11 mouse cellular contexts compared by ENCODE assay signal in genomic region chr1:88300301-88301050, GRCm38 (mm10). TPM values are rescaled to one million over a fixed set of nuclear protein-coding genes. Genes with fewer than 3 reads are reported as not detected.
A peak's percentile ranks its signal among the peaks of the same experiment; 100 is the strongest.
DNase-seq lines count a peak whose midpoint lies in the region; ATAC-seq lines count a peak whose summit lies in the region.
"Had no signal": no experiment of that assay in that cellular context is flagged by ENCODE, and none has a peak within 500 bp of the region (broad histone marks: within the 10 kb centered on the region; RNA-seq: fewer than 3 reads in every experiment).

No protein-coding gene starts in this region.

- H3K27me3 ChIP-seq in kidney, embryonic 16.5 days (ENCODE audit: insufficient read depth, low read length), result no peaks in the 10 kb centered on the region
- H3K27me3 ChIP-seq in embryonic facial prominence, embryonic 10.5 days (replicated peaks; ENCODE audit: low read depth, poor library complexity, severe bottlenecking), result no peaks in the 10 kb centered on the region
- H3K27me3 ChIP-seq in limb, embryonic 10.5 days (ENCODE audit: low read depth, poor library complexity, severe bottlenecking), result no peaks in the 10 kb centered on the region
- no peaks in the 10 kb centered on the region for H3K27me3 ChIP-seq in neural tube, embryonic 12.5 days (replicated peaks)

- no peak overlapping the region for H3K9ac ChIP-seq in kidney, embryonic 16.5 days (replicated peaks; ENCODE audit: low read length)
- H3K9ac ChIP-seq in neural tube, embryonic 12.5 days, result no peak overlapping the region

- intact Hi-C loops in gastrocnemius, postnatal 36 days (cut with DNase I), result no loop called here

- H3K4me3 ChIP-seq in kidney, embryonic 16.5 days (ENCODE audit: low read length), result no peak overlapping the region
- H3K4me3 ChIP-seq in embryonic facial prominence, embryonic 10.5 days, result no peak overlapping the region
- no peak overlapping the region for H3K4me3 ChIP-seq in limb, embryonic 10.5 days
- H3K4me3 ChIP-seq in neural tube, embryonic 12.5 days, result no peak overlapping the region

- DNase-seq in kidney, adult 11 months, result no peak
- DNase-seq in embryonic facial prominence, embryonic 10.5 days (ENCODE audit: low spot score), result peak; percentile 11
- DNase-seq in limb, embryonic 10.5 days (ENCODE audit: low spot score), result peak; percentile 38
- DNase-seq in cerebellum, adult 11-12 months, result no peak
- no peak for DNase-seq in gastrocnemius, postnatal 36 days
- DNase-seq in frontal cortex, postnatal 36 days (ENCODE audit: low spot score in 2 of 2), result no peak

- 42% methylated on average over 5 of the region's 5 CpGs for WGBS in kidney, embryonic 16.5 days
- WGBS in embryonic facial prominence, embryonic 10.5 days, result 43% methylated on average over 5 of the region's 5 CpGs
- 45% methylated on average over 5 of the region's 5 CpGs for WGBS in limb, embryonic 10.5 days
- WGBS in neural tube, embryonic 12.5 days, result 45% methylated on average over 5 of the region's 5 CpGs

- no peaks in the 10 kb centered on the region for H3K36me3 ChIP-seq in kidney, embryonic 16.5 days (ENCODE audit: insufficient read depth, low read length)
- no peaks in the 10 kb centered on the region for H3K36me3 ChIP-seq in embryonic facial prominence, embryonic 10.5 days (replicated peaks)
- H3K36me3 ChIP-seq in limb, embryonic 10.5 days, result no peaks in the 10 kb centered on the region
- H3K36me3 ChIP-seq in neural tube, embryonic 12.5 days, result no peaks in the 10 kb centered on the region

- H3K9me3 ChIP-seq in kidney, embryonic 16.5 days (ENCODE audit: low read length), result peaks cover 86% of the 10 kb centered on the region
- H3K9me3 ChIP-seq in embryonic facial prominence, embryonic 10.5 days, result peaks cover 95% of the 10 kb centered on the region
- H3K9me3 ChIP-seq in limb, embryonic 10.5 days (replicated peaks), result peaks cover 76% of the 10 kb centered on the region
- peaks cover 90% of the 10 kb centered on the region for H3K9me3 ChIP-seq in neural tube, embryonic 12.5 days

- H3K4me2 ChIP-seq in kidney, embryonic 16.5 days (replicated peaks; ENCODE audit: low read depth, low read length), result no peak overlapping the region
- H3K4me2 ChIP-seq in neural tube, embryonic 12.5 days (replicated peaks), result no peak overlapping the region

- 0 out of 2 replicates have a peak, but pooled peaks have one; percentile 21 for ATAC-seq in kidney, embryonic 16.5 days (ENCODE audit: low FRiP score, low TSS enrichment)
- peak; percentile 10; the same call in 1 of the 2 replicates for ATAC-seq in neural tube, embryonic 12.5 days (ENCODE audit: low FRiP score, low read depth)

- no peak overlapping the region for H3K27ac ChIP-seq in kidney, embryonic 16.5 days (ENCODE audit: low read length)
- H3K27ac ChIP-seq in embryonic facial prominence, embryonic 10.5 days (replicated peaks), result no peak overlapping the region
- H3K27ac ChIP-seq in limb, embryonic 10.5 days, result no peak overlapping the region
- no peak overlapping the region for H3K27ac ChIP-seq in neural tube, embryonic 12.5 days

- H3K4me1 ChIP-seq in kidney, embryonic 16.5 days (ENCODE audit: insufficient read depth, low read length), result no peaks in the 10 kb centered on the region
- no peaks in the 10 kb centered on the region for H3K4me1 ChIP-seq in embryonic facial prominence, embryonic 10.5 days
- H3K4me1 ChIP-seq in limb, embryonic 10.5 days, result no peaks in the 10 kb centered on the region
- no peaks in the 10 kb centered on the region for H3K4me1 ChIP-seq in neural tube, embryonic 12.5 days

RNA-seq across cellular contexts. Expression of gene Trpm8, which starts 23.0 kb away (rescaled TPM):
- not detected in 2 replicates for polyA plus RNA-seq in kidney, embryonic 16.5 days (2015; fragmentation: Nextera tagmentation; extraction: Ambion mirVana)
- polyA plus RNA-seq in embryonic facial prominence, embryonic 10.5 days (2016; fragmentation: Nextera tagmentation; extraction: Ambion mirVana), result not detected in 2 replicates
- polyA plus RNA-seq in limb, embryonic 10.5 days (2016; fragmentation: Nextera tagmentation; extraction: Ambion mirVana), result not detected in 2 replicates
- not detected in 2 replicates for polyA plus RNA-seq in neural tube, embryonic 12.5 days (2016; fragmentation: Nextera tagmentation; extraction: Ambion mirVana)
- total RNA-seq in gastrocnemius, postnatal 36 days (2021), result not detected
- total RNA-seq: common myeloid progenitor, adult 5-6 weeks; hematopoietic stem cell, adult 5-6 weeks; megakaryocyte progenitor cell, adult 5-6 weeks had no signal

RNA-seq across cellular contexts. Expression of gene Hjurp, which starts 23.0 kb away (rescaled TPM):
- 168 and 187 TPM in 2 replicates for polyA plus RNA-seq in kidney, embryonic 16.5 days (2015; fragmentation: Nextera tagmentation; extraction: Ambion mirVana)
- polyA plus RNA-seq in embryonic facial prominence, embryonic 10.5 days (2016; fragmentation: Nextera tagmentation; extraction: Ambion mirVana), result 219 and 220 TPM in 2 replicates
- 206 and 245 TPM in 2 replicates for polyA plus RNA-seq in limb, embryonic 10.5 days (2016; fragmentation: Nextera tagmentation; extraction: Ambion mirVana)
- polyA plus RNA-seq in neural tube, embryonic 12.5 days (2016; fragmentation: Nextera tagmentation; extraction: Ambion mirVana), result 134 and 135 TPM in 2 replicates
- 1 to 10 TPM; 7.3 to 8.1 TPM for total RNA-seq in gastrocnemius, postnatal 36 days (2021)

Comparison
In these comparisons a context has a peak if more than half of its experiments do, and no peak if none do; other contexts are left out.
1. DNase-seq: peak in embryonic facial prominence, embryonic 10.5 days (single experiment) and limb, embryonic 10.5 days (single experiment); none in kidney, adult 11 months (single experiment), cerebellum, adult 11-12 months (single experiment), gastrocnemius, postnatal 36 days (0 of 2) and frontal cortex, postnatal 36 days (0 of 2).